Mouse (Mus musculus) small intestine, adult 2 months (tissue): ENCODE data around the gene Cald1.

Source experiments
- CTCF ChIP-seq: fragments of 200-500 bp; IDR thresholded peaks from 2 replicates; pipeline ENCODE4 v1.5.1; 2012; ENCODE audit warnings: low read depth, mild to moderate bottlenecking, control low read depth, inconsistent platforms, low read length, moderate library complexity, mixed read lengths; ENCODE audit not compliant: insufficient replicate concordance, insufficient read length; ENCODE audit errors: extremely low read depth
- POLR2A ChIP-seq: fragments of 200-500 bp; IDR thresholded peaks from 2 replicates; pipeline ENCODE4 v1.6.1; 2012; ENCODE audit warnings: low read depth, mild to moderate bottlenecking, control low read depth, inconsistent platforms, low read length, moderate library complexity

- no peak for TF ChIP-seq POLR2A
- no peak for TF ChIP-seq CTCF
These were observed 14.9 kb upstream of the Cald1 start for GRCm38 (mm10) chr6:34583365-34583764.
